Mouse (Mus musculus) cerebellum, postnatal 14 days (tissue): ENCODE data around the gene Utp14b.

Source experiments
- DNase-seq, 2 experiments: peaks; one replicate each; pipeline ENCODE4 v3.0.0; 2021; ENCODE audit warnings: mixed read lengths in 2 of 2

Utp14b gene

GRCm38 (mm10) chr1:78688149-78688548 is 30.3 kb downstream of the Utp14b start:
- peak; percentile 10 to 14 for DNase-seq

- DNase-seq = no peak
Observed at GRCm38 (mm10) chr1:78694503-78695258, 36.8 kb downstream of the Utp14b start.

GRCm38 (mm10) chr1:78696305-78696704 is 38.5 kb downstream of the Utp14b start:
- DNase-seq = no peak

GRCm38 (mm10) chr1:78696903-78697302 is 39.1 kb downstream of the Utp14b start:
- no peak for DNase-seq

GRCm38 (mm10) chr1:78698138-78698537 is 40.3 kb downstream of the Utp14b start:
- DNase-seq = no peak

GRCm38 (mm10) chr1:78701740-78702139 is 43.9 kb downstream of the Utp14b start:
- DNase-seq = no peak

GRCm38 (mm10) chr1:78702282-78702963 is 44.6 kb downstream of the Utp14b start:
- no peak for DNase-seq

- DNase-seq = no peak
Observed at GRCm38 (mm10) chr1:78702964-78703285, 45.1 kb downstream of the Utp14b start.

GRCm38 (mm10) chr1:78706338-78706737 is 48.5 kb downstream of the Utp14b start:
- DNase-seq = no peak

- peak; percentile 27 to 53 for DNase-seq
Observed at GRCm38 (mm10) chr1:78707280-78707679, 49.4 kb downstream of the Utp14b start.

GRCm38 (mm10) chr1:78710026-78710425 is 52.2 kb downstream of the Utp14b start:
- DNase-seq = no peak

GRCm38 (mm10) chr1:78710613-78711329 is 52.9 kb downstream of the Utp14b start:
- no peak for DNase-seq
